Mouse (Mus musculus): ENCODE data around the gene Dhx16. TPM values are rescaled to one million over a fixed set of nuclear protein-coding genes. Genes with fewer than 3 reads are reported as not detected.
"Not testable (repeated sequence)": the region's sequence is repeated elsewhere in the genome, so short reads cannot be mapped to it uniquely, and the experiment has no call there.

The Dhx16 gene
- total RNA-seq, 2 experiments from 2014 or later: 13.2 to 16.2 TPM

- peak overlapping the region; percentile 87 for H3K27ac ChIP-seq
- no peak for DNase-seq
- H3K4me3 ChIP-seq: peak overlapping the region; percentile 84
- intact Hi-C loops (cut with DNase I): no loop called here
- no peak for TF ChIP-seq CTCF (IDR thresholded peaks at IDR 0.05)
These were observed 41.0 kb upstream of the Dhx16 start for GRCm38 (mm10) chr17:35838570-35838969.

GRCm38 (mm10) chr17:35839002-35839401 is 40.6 kb upstream of the Dhx16 start:
- DNase-seq; H3K4me3 ChIP-seq; intact Hi-C loops (cut with DNase I): not testable (repeated sequence)
- H3K27ac ChIP-seq: peak overlapping the region; percentile 87

- H3K27ac ChIP-seq: peak overlapping the region; percentile 95
- peak overlapping the region; percentile 85 for H3K4me3 ChIP-seq
- TF ChIP-seq CTCF (IDR thresholded peaks at IDR 0.05): no peak
- no peak for DNase-seq
- intact Hi-C loops (cut with DNase I): no loop called here
These were observed 39.1 kb upstream of the Dhx16 start for GRCm38 (mm10) chr17:35840561-35840960.

GRCm38 (mm10) chr17:35841076-35841950 is 38.3 kb upstream of the Dhx16 start, which contains the start of gene Mdc1:
Mdc1 (plus strand) TSS chr17:35841515.
- DNase-seq: peak; percentile 99
- TF ChIP-seq CTCF (IDR thresholded peaks at IDR 0.05): peak; percentile 29; the same call in 1 of the 2 replicates
- Histone ChIP-seq H3K4me3 (peak within 1 kb of the TSS; percentile 85), H3K27ac (peak within 1 kb of the TSS; percentile 95)
- intact Hi-C loops (cut with DNase I): no loop called here

- intact Hi-C loops (cut with DNase I): loop anchor here (2.0 kb wide), 1 partner anchor 19 kb away; the partner anchor contains the start of gene Nrm
- H3K27ac ChIP-seq: peak overlapping the region; percentile 81
- no peak for TF ChIP-seq CTCF (IDR thresholded peaks at IDR 0.05)
- DNase-seq: no peak
- H3K4me3 ChIP-seq: peak overlapping the region; percentile 85
These were observed 37.6 kb upstream of the Dhx16 start for GRCm38 (mm10) chr17:35842006-35842405.

GRCm38 (mm10) chr17:35843514-35843913 is 36.1 kb upstream of the Dhx16 start:
- intact Hi-C loops (cut with DNase I): loop anchor here (2.0 kb wide), 1 partner anchor 17 kb away; the partner anchor contains the start of gene Nrm
- DNase-seq: no peak
- peak; percentile 50 for TF ChIP-seq CTCF (IDR thresholded peaks at IDR 0.05)

GRCm38 (mm10) chr17:35848112-35848511 is 31.5 kb upstream of the Dhx16 start:
- intact Hi-C loops (cut with DNase I): no loop called here
- Histone ChIP-seq H3K27ac (no peak overlapping the region), H3K4me3 (no peak overlapping the region)
- peak; percentile 11 for DNase-seq
- TF ChIP-seq CTCF (IDR thresholded peaks at IDR 0.05): peak; percentile 28; the same call in 1 of the 2 replicates

More at GRCm38 (mm10) chr17:35843514-35843913, 36.1 kb upstream of the Dhx16 start:
- H3K27ac ChIP-seq: no peak overlapping the region
- no peak overlapping the region for H3K4me3 ChIP-seq

GRCm38 (mm10) chr17:35850974-35851373 is 28.6 kb upstream of the Dhx16 start:
- Histone ChIP-seq H3K4me3 (no peak overlapping the region), H3K27ac (no peak overlapping the region)
- peak; percentile 2 for DNase-seq
- no peak for TF ChIP-seq CTCF (IDR thresholded peaks at IDR 0.05)
- intact Hi-C loops (cut with DNase I): no loop called here

- Histone ChIP-seq H3K27ac (no peak overlapping the region), H3K4me3 (no peak overlapping the region)
- intact Hi-C loops (cut with DNase I): no loop called here
- no peak for DNase-seq
- TF ChIP-seq CTCF (IDR thresholded peaks at IDR 0.05): no peak
These were observed 20.2 kb upstream of the Dhx16 start for GRCm38 (mm10) chr17:35859371-35859770.

- intact Hi-C loops (cut with DNase I): loop anchor here (2.0 kb wide), 1 partner anchor 17 kb away; no protein-coding TSS in a partner anchor
- no peak for DNase-seq
- H3K4me3 ChIP-seq: no peak overlapping the region
- TF ChIP-seq CTCF (IDR thresholded peaks at IDR 0.05): no peak
- H3K27ac ChIP-seq: no peak overlapping the region
These were observed 19.8 kb upstream of the Dhx16 start for GRCm38 (mm10) chr17:35859835-35860234.

GRCm38 (mm10) chr17:35860831-35861197 is 18.8 kb upstream of the Dhx16 start:
- no peak for DNase-seq
- Histone ChIP-seq H3K27ac (peak overlapping the region; percentile 88), H3K4me3 (peak overlapping the region; percentile 96)
- TF ChIP-seq CTCF (IDR thresholded peaks at IDR 0.05): no peak
- intact Hi-C loops (cut with DNase I): loop anchor here (2.0 kb wide), 1 partner anchor 18 kb away; no protein-coding TSS in a partner anchor

- peak; percentile 54 for TF ChIP-seq CTCF (IDR thresholded peaks at IDR 0.05)
- Histone ChIP-seq H3K27ac (peak within 1 kb of the TSS; percentile 88), H3K4me3 (peak within 1 kb of the TSS; percentile 96)
- peak; percentile 94 for DNase-seq
- intact Hi-C loops (cut with DNase I): loop anchor here (2.0 kb wide), 1 partner anchor 19 kb away; no protein-coding TSS in a partner anchor
These were observed 18.3 kb upstream of the Dhx16 start, which contains the start of gene Nrm for GRCm38 (mm10) chr17:35861198-35861857. Nrm (plus strand) TSS chr17:35861318.
